Mouse (Mus musculus): ENCODE results near the gene Vmn1r3. TPM values are rescaled to one million over a fixed set of nuclear protein-coding genes. Genes with fewer than 3 reads are reported as not detected.

Vmn1r3 gene
- polyA plus RNA-seq, 1 experiment from 2014 or later, result not detected

Other genes with a start within 250 kb of the Vmn1r3 start
- not detected in 2 replicates for gene Vmn1r2, start 18.0 kb downstream of the Vmn1r3 start, polyA plus RNA-seq (2016; fragmentation: Nextera tagmentation; extraction: Ambion mirVana)